Mouse (Mus musculus): ENCODE data around the gene Kiss1r. TPM values are rescaled to one million over a fixed set of nuclear protein-coding genes. Genes with fewer than 3 reads are reported as not detected.
A peak's percentile ranks its signal among the peaks of the same experiment; 100 is the strongest.

The Kiss1r gene
- total RNA-seq, 2 experiments from 2014 or later: 6.6 to 6.7 TPM

GRCm38 (mm10) chr10:79920958-79921535 lies 4.3 kb downstream of the Kiss1r start, which contains the start of gene R3hdm4:
R3hdm4 (minus strand) TSS chr10:79921208.
- DNase-seq (ENCODE audit: extremely low spot score in 1 of 2, low spot score in 1 of 2): no peak

- no peak for DNase-seq (ENCODE audit: extremely low spot score in 1 of 2, low spot score in 1 of 2)
Measured at GRCm38 (mm10) chr10:79921572-79921971, 4.8 kb downstream of the Kiss1r start.

- peak; percentile 97 to 99 for DNase-seq (ENCODE audit: extremely low spot score in 1 of 2, low spot score in 1 of 2)
Measured at GRCm38 (mm10) chr10:79924998-79925784, 8.4 kb downstream of the Kiss1r start.

GRCm38 (mm10) chr10:79925785-79926490 lies 9.2 kb downstream of the Kiss1r start:
- no peak for DNase-seq (ENCODE audit: extremely low spot score in 1 of 2, low spot score in 1 of 2)

GRCm38 (mm10) chr10:79926491-79927323 lies 9.9 kb downstream of the Kiss1r start, which contains the start of gene Arid3a:
Arid3a (plus strand) TSS chr10:79927043.
- DNase-seq (ENCODE audit: extremely low spot score in 1 of 2, low spot score in 1 of 2): peak; percentile 78 to 86

- DNase-seq (ENCODE audit: extremely low spot score in 1 of 2, low spot score in 1 of 2): peak; percentile 52
Measured at GRCm38 (mm10) chr10:79927324-79928029, 10.7 kb downstream of the Kiss1r start.

- DNase-seq (ENCODE audit: extremely low spot score in 1 of 2, low spot score in 1 of 2): no peak
Measured at GRCm38 (mm10) chr10:79928030-79928694, 11.4 kb downstream of the Kiss1r start.

GRCm38 (mm10) chr10:79928907-79929701 lies 12.3 kb downstream of the Kiss1r start:
- no peak for DNase-seq (ENCODE audit: extremely low spot score in 1 of 2, low spot score in 1 of 2)

GRCm38 (mm10) chr10:79929967-79930825 lies 13.4 kb downstream of the Kiss1r start:
- no peak for DNase-seq (ENCODE audit: extremely low spot score in 1 of 2, low spot score in 1 of 2)

GRCm38 (mm10) chr10:79930826-79931186 lies 14.0 kb downstream of the Kiss1r start:
- DNase-seq (ENCODE audit: extremely low spot score in 1 of 2, low spot score in 1 of 2): no peak

GRCm38 (mm10) chr10:79931797-79932196 lies 15.0 kb downstream of the Kiss1r start:
- no peak for DNase-seq (ENCODE audit: extremely low spot score in 1 of 2, low spot score in 1 of 2)

- no peak for DNase-seq (ENCODE audit: extremely low spot score in 1 of 2, low spot score in 1 of 2)
Measured at GRCm38 (mm10) chr10:79932736-79933135, 16.0 kb downstream of the Kiss1r start.

GRCm38 (mm10) chr10:79933145-79933679 lies 16.4 kb downstream of the Kiss1r start:
- no peak for DNase-seq (ENCODE audit: extremely low spot score in 1 of 2, low spot score in 1 of 2)

- no peak for DNase-seq (ENCODE audit: extremely low spot score in 1 of 2, low spot score in 1 of 2)
Measured at GRCm38 (mm10) chr10:79933861-79934260, 17.1 kb downstream of the Kiss1r start.

- DNase-seq (ENCODE audit: extremely low spot score in 1 of 2, low spot score in 1 of 2): peak in 1 of 2 experiments; percentile 51
Measured at GRCm38 (mm10) chr10:79934272-79934721, 17.5 kb downstream of the Kiss1r start.

GRCm38 (mm10) chr10:79934794-79935569 lies 18.2 kb downstream of the Kiss1r start:
- no peak for DNase-seq (ENCODE audit: extremely low spot score in 1 of 2, low spot score in 1 of 2)

Measured in layer of hippocampus, postnatal 25 days (tissue).